Mouse (Mus musculus) spleen, postnatal 14 days (tissue): ENCODE measurements around the gene Alkbh1.
A peak's percentile ranks its signal among the peaks of the same experiment; 100 is the strongest.
"Not testable (repeated sequence)": the region's sequence is repeated elsewhere in the genome, so short reads cannot be mapped to it uniquely, and the experiment has no call there.

Experiments used
- DNase-seq, 2 experiments: peaks; one replicate each; pipeline ENCODE4 v3.0.0; 2021 to 2022; ENCODE audit warnings: low spot score in 2 of 2

The Alkbh1 gene

DNA sequence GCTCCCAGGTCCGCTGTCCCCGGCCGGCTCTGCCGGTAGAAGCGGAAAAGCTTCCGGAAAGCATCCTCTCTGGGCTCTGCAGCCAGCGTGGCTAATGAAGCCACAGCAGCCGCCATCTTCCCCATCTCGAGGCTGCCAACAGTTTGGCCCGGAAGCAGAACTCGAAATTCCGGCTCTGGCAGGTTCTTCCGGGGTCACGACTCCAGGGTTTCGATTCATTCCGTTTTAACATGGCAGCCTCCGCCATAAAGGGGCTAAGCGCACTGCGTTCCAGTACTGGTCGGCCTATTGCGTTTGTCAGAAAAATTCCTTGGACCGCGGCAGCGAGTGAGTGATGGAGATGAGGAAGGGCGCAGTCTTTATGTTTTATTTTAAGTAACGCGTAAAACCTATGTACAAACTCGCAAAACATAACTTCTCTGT, at the start of gene Alkbh1, which contains the start of gene Slirp:
Alkbh1 (minus strand) TSS at position 318 of the 423 bp plus-strand sequence.
Slirp (plus strand) TSS at position 197 of the 423 bp plus-strand sequence.
- peak; percentile 64 to 76 for DNase-seq

DNA sequence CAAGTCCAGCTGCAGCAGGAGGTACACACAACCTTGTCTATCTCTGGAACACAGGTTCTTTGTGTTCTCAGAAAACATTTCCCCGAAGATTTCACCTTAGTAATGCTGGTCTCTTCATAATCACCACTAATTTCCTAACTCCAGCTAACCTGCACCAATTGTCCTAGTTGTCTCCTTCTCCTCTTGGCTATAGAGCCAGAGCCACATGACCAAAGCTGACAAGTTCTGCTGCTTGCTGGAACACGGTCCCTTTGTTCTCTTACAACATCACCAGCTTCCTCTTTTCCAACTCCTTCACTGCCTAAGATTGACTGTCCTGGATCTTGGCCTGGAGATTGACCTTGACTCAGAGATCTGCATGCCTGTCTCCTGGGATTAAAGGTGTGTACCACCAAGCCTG, 44.9 kb upstream of the Alkbh1 start:
- not testable (repeated sequence) for DNase-seq

DNA sequence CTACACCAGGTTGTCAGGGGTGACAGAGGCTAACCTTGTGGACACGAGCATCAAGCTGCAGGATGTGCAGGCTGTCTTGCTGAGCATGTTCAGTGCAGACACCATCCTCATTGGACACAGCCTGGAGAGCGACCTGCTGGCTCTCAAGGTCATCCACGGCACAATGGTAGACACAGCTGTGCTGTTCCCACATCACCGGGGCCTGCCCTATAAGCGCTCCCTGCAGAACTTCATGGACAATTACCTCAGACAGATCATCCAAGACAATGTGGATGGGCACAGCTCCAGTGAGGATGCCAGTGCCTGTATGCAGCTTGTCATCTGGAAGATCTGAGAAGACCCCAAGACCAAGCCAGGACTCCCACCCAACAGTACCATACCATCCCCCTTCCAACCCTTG, 38.7 kb upstream of the Alkbh1 start:
- not testable (repeated sequence) for DNase-seq

DNA sequence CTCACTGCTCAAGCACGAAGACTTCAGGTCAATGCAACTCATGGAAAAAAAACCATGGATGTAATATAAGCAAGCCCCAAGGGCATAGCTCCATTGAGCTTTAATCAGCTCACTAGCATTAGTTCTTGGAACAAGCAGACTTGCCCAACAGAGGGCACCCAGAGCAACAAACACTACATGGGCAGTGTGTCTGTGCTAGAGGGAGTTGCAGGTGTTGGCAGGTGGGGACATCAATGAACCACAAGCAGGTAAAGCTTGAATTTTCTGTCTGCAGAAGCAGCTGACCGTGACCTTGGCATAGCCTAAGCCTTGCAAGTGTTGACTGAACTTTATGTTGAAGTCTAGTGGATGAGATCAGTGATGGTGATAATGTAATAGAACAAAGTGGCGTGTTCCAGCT, 30.9 kb upstream of the Alkbh1 start:
- DNase-seq, result no peak

DNA sequence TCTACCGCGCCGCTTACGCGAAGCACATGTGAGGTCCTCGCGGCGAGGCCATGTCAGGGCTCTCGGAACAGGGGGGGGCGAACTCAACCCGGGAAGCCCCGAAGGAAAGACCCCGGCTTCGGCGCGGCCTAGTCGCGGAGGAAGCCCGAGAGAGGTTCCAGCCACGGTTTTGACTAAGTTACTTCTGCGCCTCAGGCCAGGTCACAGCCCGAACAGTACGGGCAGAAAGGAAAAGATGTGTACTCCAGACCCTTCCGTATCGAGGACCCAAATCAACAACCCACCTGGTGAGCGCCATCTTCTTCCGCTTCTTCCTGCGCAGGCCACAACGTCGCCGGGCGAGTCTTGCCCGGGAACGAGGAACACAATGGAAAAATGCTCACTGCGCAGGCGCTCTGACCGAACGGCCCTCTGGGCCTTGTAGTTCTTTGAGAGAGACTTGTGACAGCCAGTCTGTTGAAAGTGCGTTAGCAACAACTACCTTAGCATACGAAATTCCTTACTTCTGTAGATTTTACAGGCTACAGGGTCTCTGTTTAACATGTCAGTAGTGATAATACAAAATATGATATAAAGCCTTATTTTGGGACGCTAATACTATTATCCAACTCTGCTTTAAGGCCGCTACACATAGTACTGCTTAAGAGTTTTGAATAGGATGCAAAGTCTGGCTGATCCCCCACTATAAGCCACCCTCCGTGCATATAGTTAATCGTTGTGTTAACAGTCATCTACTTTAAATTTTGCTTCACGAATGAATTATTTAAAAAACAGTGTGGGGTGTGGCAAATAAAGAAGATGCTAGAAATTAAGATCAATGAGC, 28.4 kb upstream of the Alkbh1 start, which contains the start of gene Snw1:
Snw1 (minus strand) TSS at position 311 of the 823 bp plus-strand sequence.
- peak; percentile 82 to 85 for DNase-seq

DNA sequence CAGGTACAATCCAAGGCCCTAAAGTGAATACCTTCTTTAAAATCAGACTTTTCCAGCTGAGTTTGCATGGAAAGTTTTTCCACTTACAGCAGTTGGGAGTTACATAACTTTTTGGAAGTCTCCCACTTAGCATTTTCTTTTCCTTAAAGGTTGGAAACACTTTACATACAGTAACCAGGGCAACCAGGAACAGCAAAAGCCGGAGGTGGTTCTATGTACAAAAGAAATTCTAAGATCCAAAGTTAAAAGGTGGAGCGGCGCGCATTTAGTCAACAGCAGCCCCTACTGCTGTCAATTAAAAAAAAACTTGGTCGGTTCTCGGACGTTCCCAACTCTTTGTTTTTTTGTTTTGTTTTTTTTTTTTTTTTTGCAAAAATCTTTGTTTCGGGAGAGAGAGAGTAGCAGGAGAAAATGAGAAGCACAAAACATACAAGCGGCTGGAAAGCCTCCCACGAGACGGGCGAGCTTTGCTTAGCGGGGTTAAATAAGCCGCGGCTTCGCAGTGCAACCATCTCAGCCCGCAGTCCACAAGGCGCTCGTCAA, 27.7 kb upstream of the Alkbh1 start:
- DNase-seq, result no peak

DNA sequence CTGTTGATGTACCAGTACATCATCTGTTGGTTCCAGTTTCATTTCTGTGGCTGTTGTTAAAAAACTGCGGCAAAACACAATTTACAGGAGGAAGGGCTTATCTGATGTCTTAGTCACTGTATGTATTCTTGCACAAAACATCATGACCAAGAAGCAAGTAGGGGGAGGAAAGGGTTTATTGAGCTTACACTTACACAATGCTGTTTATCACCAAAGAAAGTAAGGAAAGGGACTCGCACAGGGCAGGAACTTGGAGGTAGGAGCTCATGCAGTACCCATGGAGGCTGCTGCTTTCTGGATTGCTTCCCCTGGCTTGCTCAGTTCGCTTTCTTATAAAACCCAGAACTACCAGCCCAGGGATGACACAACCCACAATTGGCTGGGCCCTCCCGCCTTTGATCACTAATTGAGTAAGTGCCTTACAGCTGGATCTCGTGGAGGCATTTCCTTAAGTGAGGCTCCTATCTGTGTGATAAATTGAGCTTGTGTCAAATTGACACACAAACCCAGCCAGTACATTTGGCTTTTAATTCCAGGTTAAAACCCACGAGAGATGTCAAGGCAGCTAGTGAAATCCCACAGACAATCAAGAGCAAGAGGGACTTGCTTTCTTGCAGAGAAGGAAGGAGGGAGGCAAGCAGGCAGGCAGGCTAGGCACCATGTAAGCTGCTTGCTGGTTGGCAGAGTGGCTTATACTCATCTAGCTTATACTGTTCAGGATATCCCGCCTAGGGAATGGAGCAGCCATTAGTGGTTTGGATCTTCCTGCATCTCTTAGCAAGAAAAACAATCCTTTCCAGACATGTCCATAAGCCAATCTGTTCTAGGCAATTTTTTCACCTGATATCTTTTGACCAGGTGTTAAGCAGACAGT, 26.7 kb upstream of the Alkbh1 start:
- DNase-seq, result no peak

DNA sequence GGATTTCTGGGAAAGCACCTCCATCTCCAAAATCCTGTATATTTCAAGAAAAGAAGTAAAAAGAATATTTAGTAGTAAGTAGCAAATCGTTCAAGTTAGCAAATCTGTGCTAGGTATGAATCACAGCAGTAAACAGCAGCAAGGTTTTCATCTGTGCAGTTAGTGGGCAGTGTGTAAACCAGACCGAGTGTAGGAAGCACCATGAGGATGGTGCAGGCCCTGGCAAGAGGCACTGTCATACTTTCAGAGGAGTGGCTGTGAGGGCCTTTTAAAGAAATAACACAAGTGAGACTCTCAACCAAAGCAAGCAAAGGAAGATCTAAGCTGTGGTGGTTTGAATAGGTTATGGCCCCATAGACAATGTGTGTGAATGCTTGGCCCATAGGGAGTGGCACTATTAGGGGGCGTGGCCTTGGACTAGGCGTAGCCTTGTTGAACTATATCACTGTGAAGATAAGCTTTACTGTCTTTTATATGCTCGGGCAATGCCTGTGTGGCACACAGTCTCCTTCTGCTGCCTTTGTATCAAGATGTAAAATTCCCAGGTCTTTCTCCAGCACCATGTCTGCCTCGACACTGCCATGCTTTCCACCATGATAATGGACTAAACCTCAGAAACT, 21.0 kb upstream of the Alkbh1 start:
- DNase-seq, result no peak

DNA sequence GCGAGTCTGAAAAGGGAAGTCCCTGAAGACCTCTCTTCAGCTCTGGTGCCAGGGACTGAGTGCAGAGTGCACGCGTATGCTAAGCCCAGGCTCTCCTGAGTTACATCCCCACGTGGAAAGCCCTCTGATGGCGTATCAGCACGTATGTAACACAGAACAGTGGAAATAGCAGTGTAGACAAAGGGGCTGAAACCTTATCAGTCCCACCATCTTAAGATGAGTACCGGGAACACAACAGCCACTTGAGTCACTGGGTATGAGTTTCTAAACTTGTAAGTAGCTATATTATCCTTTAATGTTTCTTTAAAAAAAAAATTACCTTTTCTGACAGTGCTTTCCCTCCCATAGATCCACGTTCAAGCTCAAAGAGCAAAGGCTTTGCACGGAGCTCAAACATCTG, 5.6 kb upstream of the Alkbh1 start:
- DNase-seq, result no peak

DNA sequence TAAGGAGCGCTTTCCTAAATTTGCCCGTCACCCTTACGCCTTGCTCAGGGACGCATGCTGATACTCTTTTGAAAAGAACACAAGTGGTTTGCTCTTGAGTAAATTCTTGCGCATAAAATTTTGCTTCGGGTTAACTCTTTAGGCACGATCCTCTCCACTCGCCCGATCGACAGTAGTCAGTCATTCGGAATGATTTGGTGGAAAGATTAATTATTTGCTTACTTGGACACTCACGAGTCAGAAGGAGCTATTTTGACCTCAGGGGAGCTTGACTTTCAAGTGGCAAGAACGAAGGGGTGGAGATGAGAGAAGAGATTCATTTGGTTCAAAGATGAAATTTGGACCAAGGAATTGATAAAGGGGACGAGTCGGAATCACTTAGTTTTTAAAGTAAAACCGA, 394 bp upstream of the Alkbh1 start:
- no peak for DNase-seq

DNA sequence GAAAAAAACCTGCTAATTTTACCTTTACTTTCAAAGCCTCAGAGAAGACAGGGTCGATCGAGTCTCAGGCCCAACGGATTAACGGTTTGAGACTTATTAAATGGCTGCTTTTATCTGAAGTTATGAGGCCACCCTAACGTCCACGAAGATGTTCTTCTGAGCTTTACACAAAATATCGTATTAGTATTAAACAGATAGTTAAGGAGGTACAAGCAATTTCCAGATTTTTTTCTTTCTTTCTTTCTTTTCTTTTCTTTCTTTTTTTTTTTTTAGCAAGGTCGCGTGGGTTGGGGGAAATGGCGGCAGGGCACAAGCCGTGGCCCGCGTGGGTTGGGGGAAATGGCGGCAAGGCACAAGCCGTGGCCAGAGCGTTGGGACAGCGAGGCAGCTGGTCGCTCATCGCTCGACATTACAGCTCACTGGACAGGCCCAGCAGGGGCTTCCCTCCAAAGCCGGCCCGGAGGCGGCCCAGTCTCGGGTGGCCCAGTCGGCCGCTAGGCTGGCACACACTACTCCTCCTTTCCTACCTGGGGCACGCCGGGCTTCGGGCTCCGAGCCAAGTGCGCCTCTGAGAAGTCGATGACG, 610 bp downstream of the Alkbh1 start:
- DNase-seq, result no peak

DNA sequence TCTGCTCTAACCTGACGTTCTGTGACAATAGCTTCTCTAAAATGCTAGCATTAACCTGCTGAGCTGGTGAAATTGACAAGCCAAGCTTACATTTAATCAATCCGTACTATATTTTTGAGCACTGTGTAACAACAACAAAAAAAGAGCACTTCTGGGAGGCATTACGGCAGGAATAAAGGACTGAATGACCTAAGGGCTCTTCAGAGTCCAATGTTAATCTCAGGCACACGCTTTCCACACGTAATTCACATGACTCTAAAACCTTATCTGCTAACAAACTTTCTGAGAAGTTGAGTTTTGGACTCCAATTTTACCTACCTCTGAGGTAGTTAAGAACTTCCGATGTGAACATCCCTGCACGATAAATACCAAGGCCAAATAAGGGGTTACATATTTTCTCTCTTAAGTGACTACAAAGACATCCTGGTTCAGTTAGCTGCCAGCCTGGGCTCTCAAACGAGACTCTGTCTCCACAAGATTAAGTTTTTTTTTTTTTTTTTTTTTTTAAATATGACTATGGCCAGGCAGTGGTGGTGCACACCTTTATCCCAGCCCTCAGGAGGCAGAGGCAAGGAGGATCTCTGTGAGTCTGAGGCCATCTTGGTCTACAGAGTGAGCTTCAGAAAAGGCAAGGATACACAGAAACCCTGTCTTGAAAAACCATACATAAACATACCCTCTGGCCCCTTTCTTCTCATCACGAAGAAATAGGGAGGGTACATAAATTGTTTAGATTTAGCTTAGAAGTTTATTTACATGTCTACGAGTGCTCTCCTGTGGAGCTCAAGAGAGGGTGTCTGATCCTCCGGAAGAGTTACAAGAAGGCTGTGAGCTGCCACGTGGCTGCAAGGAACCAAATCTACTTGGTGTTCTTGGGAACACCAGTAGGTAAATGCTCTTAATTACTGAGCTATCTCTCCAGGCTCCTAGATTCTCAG, 1.4 kb downstream of the Alkbh1 start:
- DNase-seq, result no peak

DNA sequence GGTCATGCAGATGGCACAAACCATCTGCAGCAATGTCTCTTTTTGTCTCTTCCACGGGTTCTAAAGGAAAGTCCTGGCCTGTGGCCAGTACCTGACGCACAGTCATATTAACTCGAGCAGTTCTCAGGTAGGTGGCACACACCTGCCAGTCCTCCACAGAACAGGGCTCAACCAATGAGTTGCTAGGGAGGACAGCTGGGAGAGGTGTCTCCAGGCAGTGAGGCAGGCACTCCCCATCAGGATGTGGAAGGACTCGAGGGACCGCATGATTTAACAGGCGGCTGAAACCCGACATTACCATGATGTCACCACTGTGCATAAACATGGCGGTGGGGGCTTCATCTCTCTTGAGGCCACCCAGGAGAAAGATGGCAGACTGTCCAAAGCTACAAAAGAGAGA, 14.9 kb downstream of the Alkbh1 start:
- DNase-seq, result no peak

DNA sequence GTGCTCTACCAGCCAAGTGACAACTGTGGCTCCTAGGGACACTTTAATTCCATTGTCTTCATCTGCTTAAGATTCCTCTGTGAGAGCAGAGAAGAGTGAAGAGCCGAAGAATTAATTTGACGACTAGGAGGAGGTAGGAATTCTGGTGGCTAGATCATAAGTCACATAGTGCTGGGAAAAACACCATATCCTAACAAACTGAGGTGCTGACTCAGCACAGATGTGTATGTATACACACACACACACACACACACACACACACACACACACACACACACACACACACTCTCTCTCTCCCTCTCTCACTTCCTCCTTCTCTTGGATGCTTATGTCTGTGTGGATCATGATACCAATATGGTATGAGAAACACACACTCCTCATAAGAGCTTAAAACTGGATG, 15.5 kb downstream of the Alkbh1 start:
- DNase-seq, result no peak

DNA sequence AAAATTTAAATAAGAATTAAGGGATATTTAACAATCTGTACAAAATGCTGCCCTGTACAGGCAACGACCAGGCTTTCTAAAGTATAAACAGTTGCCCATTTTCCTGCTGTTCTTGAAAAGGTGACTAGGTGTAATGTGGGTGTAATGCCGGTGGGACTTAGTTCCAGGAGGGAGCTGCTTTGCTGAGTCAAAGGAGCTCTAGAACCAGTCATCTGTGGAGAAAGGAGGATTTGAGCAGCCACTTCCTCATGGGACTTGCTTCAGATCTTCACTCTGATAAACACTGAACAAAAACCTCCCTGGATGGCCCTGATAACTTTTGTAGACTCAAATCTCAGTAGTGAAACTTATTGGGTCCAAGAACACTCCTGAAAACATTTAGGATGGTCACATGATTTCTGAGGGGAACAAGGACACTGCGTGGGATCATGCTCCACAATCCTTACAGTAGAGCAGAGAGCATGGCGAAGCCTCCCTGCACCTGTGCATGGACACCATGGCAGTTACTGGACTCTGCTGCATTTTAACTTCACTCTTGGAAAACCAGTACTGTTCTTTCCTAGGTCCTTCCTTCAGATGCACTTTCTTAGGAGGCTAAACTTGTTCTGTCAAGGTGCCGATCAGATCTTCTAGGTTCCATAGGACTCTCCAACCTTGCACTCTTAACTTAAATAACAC, 17.3 kb downstream of the Alkbh1 start:
- no peak for DNase-seq

DNA sequence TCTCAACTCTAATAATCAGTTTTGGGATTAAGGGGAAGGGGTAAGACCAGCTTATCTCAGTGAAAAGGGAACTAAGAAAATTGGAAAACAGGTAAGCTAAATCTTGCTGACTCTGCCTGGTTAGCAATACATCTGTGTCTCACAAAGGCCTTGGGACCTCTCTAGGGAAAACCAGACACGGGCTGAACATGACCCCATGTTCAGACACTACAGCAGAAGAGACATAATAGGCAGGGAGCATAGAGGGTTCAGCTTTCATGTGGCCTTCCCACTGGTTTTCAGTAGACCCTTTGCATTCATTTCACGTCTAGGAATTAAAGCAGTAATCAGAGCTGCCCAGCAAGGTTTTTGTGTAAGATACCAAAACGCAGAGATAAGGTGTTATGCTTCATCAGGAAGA, 19.3 kb downstream of the Alkbh1 start:
- DNase-seq, result no peak

DNA sequence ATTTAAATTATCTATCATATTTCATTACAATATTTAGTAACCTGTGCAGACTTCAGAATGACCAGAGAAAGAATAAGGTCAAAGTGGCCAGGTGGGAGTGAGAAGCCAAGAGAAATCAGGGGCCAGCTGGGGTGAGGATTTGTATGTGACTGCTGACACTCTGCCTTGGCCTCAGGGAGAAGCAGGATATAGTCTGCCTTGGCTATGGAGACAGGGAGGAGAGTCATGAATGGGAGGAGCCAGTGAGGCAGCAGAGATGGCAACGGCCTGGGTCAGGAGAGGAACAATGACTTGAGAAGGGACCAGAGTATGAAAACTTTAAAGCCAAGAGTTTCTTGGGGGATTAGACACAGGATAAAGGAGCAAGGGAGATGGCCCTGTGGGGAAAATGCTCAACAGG, 20.1 kb downstream of the Alkbh1 start:
- DNase-seq, result no peak

DNA sequence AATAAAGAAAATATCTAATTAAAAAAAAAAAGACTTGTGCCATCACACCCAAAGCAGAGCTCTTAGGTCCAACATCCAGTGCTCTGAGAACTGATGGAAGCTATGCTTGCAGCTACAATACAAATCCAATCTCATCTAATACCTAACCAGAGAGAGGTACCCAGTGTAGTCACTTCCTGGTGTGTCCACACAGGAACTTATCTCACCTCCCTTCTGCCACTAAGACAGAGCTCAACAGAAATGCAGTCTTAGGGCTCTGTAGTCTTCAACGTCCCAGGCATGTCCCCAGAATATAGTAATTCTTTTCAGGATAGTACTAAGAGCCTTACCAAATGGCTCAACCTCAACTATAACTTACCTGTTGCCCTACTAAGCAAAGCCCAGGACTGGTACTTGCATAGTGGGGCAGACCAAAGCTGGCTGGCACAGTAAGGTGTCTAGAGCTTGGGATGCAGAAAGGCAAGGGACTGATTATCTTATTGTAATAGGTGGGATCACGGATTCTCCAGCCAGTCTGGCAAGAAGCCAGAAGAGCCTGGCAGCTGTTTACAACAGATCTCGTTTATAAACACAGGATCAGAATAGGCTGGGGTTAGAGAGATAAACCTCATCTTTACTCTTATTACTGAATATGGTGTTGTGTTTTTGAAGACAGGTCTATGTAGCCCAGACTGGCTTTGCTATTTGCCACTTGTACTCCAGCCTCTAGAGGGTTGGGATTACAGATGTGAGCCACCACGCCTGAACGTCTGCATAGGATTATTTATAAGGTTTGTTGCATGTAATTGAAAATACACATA, 21.9 kb downstream of the Alkbh1 start:
- DNase-seq, result no peak

DNA sequence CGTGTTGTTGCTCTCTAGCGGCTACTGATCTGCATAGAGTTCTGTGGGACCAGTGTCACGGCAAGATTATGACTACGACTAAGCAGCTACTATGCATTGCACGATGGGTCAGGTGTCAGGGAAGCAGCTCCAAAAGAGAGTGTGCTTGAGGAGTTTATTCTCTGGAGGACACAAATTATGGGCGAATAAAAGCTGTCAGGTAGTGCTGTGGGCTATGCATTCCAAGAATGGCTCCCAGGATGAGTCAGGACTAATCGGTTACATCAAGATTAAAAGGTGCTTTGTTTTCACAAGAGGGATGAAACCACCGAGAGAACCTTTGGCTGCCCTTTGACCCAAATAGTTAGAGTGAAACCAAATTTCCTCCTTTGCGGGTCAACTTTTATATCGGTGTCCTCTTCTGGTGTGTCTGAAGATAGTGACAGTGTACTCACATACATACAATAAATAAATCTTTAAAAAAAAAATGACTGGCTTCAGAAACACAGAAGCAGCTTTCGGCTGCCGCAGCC, 23.8 kb downstream of the Alkbh1 start:
- no peak for DNase-seq
